Mouse (Mus musculus) neural tube, embryonic 14.5 days (tissue): Measurements from ENCODE around the gene Als2cr12. TPM values are rescaled to one million over a fixed set of nuclear protein-coding genes. Genes with fewer than 3 reads are reported as not detected.
"Not testable (repeated sequence)": the region's sequence is repeated elsewhere in the genome, so short reads cannot be mapped to it uniquely, and the experiment has no call there.

Experiments
- ATAC-seq: fragments of 200-750 bp; cut with Nextera tagmentation; 2 replicates; pipeline ENCODE4 v1.8.0; 2017; ENCODE audit warnings: low read depth, mild to moderate bottlenecking, moderate TSS enrichment, moderate library complexity
- H3K27ac ChIP-seq: fragments of 300-500 bp; sonication (generic); 2 replicates; pipeline ENCODE4 v1.5.1; 2014; ENCODE audit warnings: low read depth, mild to moderate bottlenecking, control low read depth, low read length, moderate library complexity, mixed read lengths
- H3K27me3 ChIP-seq: fragments of 300-500 bp; sonication (generic); 2 replicates; pipeline ENCODE4 v1.6.1; 2014; ENCODE audit warnings: low read length; ENCODE audit not compliant: control insufficient read depth, insufficient read depth
- H3K36me3 ChIP-seq: fragments of 300-500 bp; sonication (generic); 2 replicates; pipeline ENCODE4 v1.6.1; 2014; ENCODE audit warnings: low read length, mixed read lengths; ENCODE audit not compliant: control insufficient read depth, insufficient read depth
- H3K4me1 ChIP-seq: fragments of 300-500 bp; sonication (generic); 2 replicates; pipeline ENCODE4 v1.6.1; 2014; ENCODE audit warnings: low read length; ENCODE audit not compliant: control insufficient read depth, insufficient read depth
- H3K4me2 ChIP-seq: fragments of 300-500 bp; sonication (generic); 2 replicates; pipeline ENCODE4 v1.6.1; 2014; ENCODE audit warnings: mild to moderate bottlenecking, low read depth, low read length, control low read depth
- H3K4me3 ChIP-seq: fragments of 300-500 bp; sonication (generic); 2 replicates; pipeline ENCODE4 v1.5.1; 2014; ENCODE audit warnings: low read depth, low read length, control low read depth, mixed read lengths
- H3K9ac ChIP-seq: fragments of 300-500 bp; sonication (generic); replicated peaks from 2 replicates; pipeline ENCODE4 v1.6.1; 2014; ENCODE audit warnings: low read depth, mild to moderate bottlenecking, control low read depth, low read length, mixed read lengths
- H3K9me3 ChIP-seq: fragments of 300-500 bp; sonication (generic); 2 replicates; pipeline ENCODE4 v1.6.1; 2016; ENCODE audit warnings: low read length; ENCODE audit not compliant: control insufficient read depth
- WGBS: fragments of 180-500 bp; shearing (Covaris S2); extraction: QIAGEN DNeasy Blood & Tissue Kit; methylation state at CpG from one replicate; pipeline ENCODE4 v1.1.7; 2014; 5-methylcytosine and 5-hydroxymethylcytosine counted together
- polyA plus RNA-seq: library from polyadenylated mRNA; unstranded; fragments of >200 nt; fragmentation: Nextera tagmentation; extraction: Ambion mirVana; gene quantifications from 2 replicates; pipeline ENCODE4 v1.2.1, GENCODE M21; 2014

Als2cr12 gene
- polyA plus RNA-seq, 1 experiment from 2014 or later: 0.11 TPM

DNA sequence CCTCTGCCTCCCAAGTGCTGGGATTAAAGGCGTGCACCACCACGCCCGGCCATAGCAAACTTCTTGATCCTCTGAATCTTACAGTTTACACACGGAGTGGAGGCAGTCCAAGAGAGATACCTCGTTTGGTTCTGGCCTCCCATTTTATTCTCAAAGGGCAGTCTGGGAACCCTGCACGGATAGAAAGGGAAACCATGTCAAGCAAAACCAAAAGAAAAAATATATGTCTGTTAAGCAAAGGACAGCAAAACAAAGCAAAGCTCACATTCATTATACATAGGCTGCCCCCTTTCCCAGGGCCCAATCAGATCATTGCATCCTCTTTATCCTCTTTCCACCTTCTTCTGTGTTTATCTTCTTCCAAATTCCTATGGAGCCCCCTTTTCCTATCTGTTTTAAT, 82.0 kb downstream of the Als2cr12 start:
- no peak for ATAC-seq
- no peak overlapping the region for H3K9ac ChIP-seq
- no peak overlapping the region for H3K4me3 ChIP-seq
- no peaks in the 10 kb centered on the region for H3K36me3 ChIP-seq
- H3K9me3 ChIP-seq: no peaks in the 10 kb centered on the region
- 82% methylated on average over 6 of the region's 6 CpGs for WGBS
- H3K4me1 ChIP-seq: no peaks in the 10 kb centered on the region
- no peaks in the 10 kb centered on the region for H3K27me3 ChIP-seq
- no peak overlapping the region for H3K27ac ChIP-seq
- no peak overlapping the region for H3K4me2 ChIP-seq

GRCm38 (mm10) chr1:58610611-58611010, 85.2 kb downstream of the Als2cr12 start:
- Histone ChIP-seq H3K4me1 (no peaks in the 10 kb centered on the region), H3K27me3 (no peaks in the 10 kb centered on the region), H3K9ac (no peak overlapping the region), H3K27ac (no peak overlapping the region), H3K4me2 (no peak overlapping the region), H3K4me3 (no peak overlapping the region), H3K36me3 (no peaks in the 10 kb centered on the region), H3K9me3 (no peaks in the 10 kb centered on the region)
- no peak for ATAC-seq
- WGBS: 50% methylated on average over 1 of the region's 1 CpGs

GRCm38 (mm10) chr1:58610166-58610565, 85.6 kb downstream of the Als2cr12 start:
- WGBS: 86% methylated on average over 1 of the region's 1 CpGs
- no peak for ATAC-seq
- H3K4me1 ChIP-seq: no peaks in the 10 kb centered on the region
- no peak overlapping the region for H3K27ac ChIP-seq
- no peaks in the 10 kb centered on the region for H3K27me3 ChIP-seq
- H3K4me3 ChIP-seq: no peak overlapping the region
- no peak overlapping the region for H3K4me2 ChIP-seq
- H3K9ac ChIP-seq: no peak overlapping the region
- H3K36me3 ChIP-seq: no peaks in the 10 kb centered on the region
- H3K9me3 ChIP-seq: no peaks in the 10 kb centered on the region

- not testable (repeated sequence) for ATAC-seq, H3K4me3 ChIP-seq, H3K4me2 ChIP-seq, H3K9ac ChIP-seq, H3K27ac ChIP-seq, H3K36me3 ChIP-seq, H3K27me3 ChIP-seq, H3K9me3 ChIP-seq, H3K4me1 ChIP-seq
- WGBS: 91% methylated on average over 5 of the region's 5 CpGs
Measured at GRCm38 (mm10) chr1:58609591-58609990, 86.2 kb downstream of the Als2cr12 start.

DNA sequence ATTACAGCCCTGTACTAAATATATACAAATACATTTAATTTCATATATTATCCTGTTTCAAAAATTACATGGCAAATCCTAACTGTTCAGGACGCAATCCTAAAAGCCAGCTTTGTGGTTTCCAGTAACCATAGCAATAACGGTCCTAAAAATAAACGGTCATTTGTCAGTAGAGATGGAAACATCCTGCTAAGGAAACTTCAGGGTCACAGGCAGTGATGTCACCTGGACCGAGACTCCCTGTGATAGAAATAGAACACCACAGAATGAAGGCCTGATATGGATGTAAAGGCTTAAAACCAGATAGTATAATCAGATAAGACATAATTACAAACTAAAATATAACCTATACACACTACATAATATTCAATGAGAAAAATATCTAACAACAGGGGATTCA, 92.1 kb downstream of the Als2cr12 start:
- Histone ChIP-seq H3K9ac (no peak overlapping the region), H3K4me2 (no peak overlapping the region), H3K4me3 (no peak overlapping the region), H3K27ac (no peak overlapping the region), H3K9me3 (no peaks in the 10 kb centered on the region), H3K36me3 (no peaks in the 10 kb centered on the region), H3K4me1 (no peaks in the 10 kb centered on the region), H3K27me3 (no peaks in the 10 kb centered on the region)
- ATAC-seq: no peak
- 81% methylated on average over 4 of the region's 4 CpGs for WGBS

GRCm38 (mm10) chr1:58602681-58603080, 93.1 kb downstream of the Als2cr12 start:
- no peak overlapping the region for H3K4me2 ChIP-seq
- H3K27ac ChIP-seq: no peak overlapping the region
- H3K4me3 ChIP-seq: no peak overlapping the region
- H3K27me3 ChIP-seq: no peaks in the 10 kb centered on the region
- 84% methylated on average over 4 of the region's 4 CpGs for WGBS
- H3K9ac ChIP-seq: no peak overlapping the region
- H3K4me1 ChIP-seq: no peaks in the 10 kb centered on the region
- ATAC-seq: no peak
- H3K9me3 ChIP-seq: no peaks in the 10 kb centered on the region
- H3K36me3 ChIP-seq: no peaks in the 10 kb centered on the region

Other genes with a start within 250 kb of the Als2cr12 start
- 21.6 and 25.9 TPM in 2 replicates for gene Orc2, start 190.9 kb downstream of the Als2cr12 start, polyA plus RNA-seq
- gene Fam126b, start 109.7 kb downstream of the Als2cr12 start, polyA plus RNA-seq: 16.2 and 18.6 TPM in 2 replicates
- gene Ndufb3, start 109.6 kb downstream of the Als2cr12 start, polyA plus RNA-seq: 190 and 213 TPM in 2 replicates
- gene Cflar, start 15.5 kb upstream of the Als2cr12 start, polyA plus RNA-seq: 16.3 and 17.7 TPM in 2 replicates
- gene Casp8, start 99.4 kb upstream of the Als2cr12 start, polyA plus RNA-seq: 2.1 and 6.7 TPM in 2 replicates